Mouse (Mus musculus): ENCODE data around the gene Gfod1. TPM values are rescaled to one million over a fixed set of nuclear protein-coding genes. Genes with fewer than 3 reads are reported as not detected.

Gene Gfod1
- polyA plus RNA-seq, 1 experiment = 47.5 TPM

- 73% methylated on average over 15 of the region's 15 CpGs for WGBS
- H3K4me3 ChIP-seq (replicated peaks; ENCODE audit: insufficient read depth, low read depth, low read length) = peak overlapping the region; percentile 99
- H3K27ac ChIP-seq (ENCODE audit: insufficient read depth, low read length) = 0 out of 2 replicates have a peak overlapping the region, but pooled peaks have one; percentile 46
- TF ChIP-seq CTCF (IDR thresholded peaks at IDR 0.05; ENCODE audit: borderline replicate concordance, insufficient read depth, low read depth, low read length) (no peak), POLR2A (IDR thresholded peaks at IDR 0.05; ENCODE audit: borderline replicate concordance, insufficient read depth, low read length) (no peak)
- peaks cover 8% of the 10 kb centered on the region; the same call in 1 of the 2 replicates for H3K4me1 ChIP-seq (ENCODE audit: control insufficient read depth, insufficient read depth, low read length)
- H3K27me3 ChIP-seq (ENCODE audit: control insufficient read depth, insufficient read depth, low read length) = no peaks in the 10 kb centered on the region
- no peak for DNase-seq
These were observed 1.4 kb upstream of the Gfod1 start for GRCm38 (mm10) chr13:43305181-43305924.

GRCm38 (mm10) chr13:43304700-43305099 lies 728 bp upstream of the Gfod1 start:
- peak; percentile 23; the same call in 1 of the 2 replicates for TF ChIP-seq CTCF (IDR thresholded peaks at IDR 0.05; ENCODE audit: borderline replicate concordance, insufficient read depth, low read depth, low read length)
- TF ChIP-seq POLR2A (IDR thresholded peaks at IDR 0.05; ENCODE audit: borderline replicate concordance, insufficient read depth, low read length) = no peak
- Histone ChIP-seq H3K27me3 (ENCODE audit: control insufficient read depth, insufficient read depth, low read length) (no peaks in the 10 kb centered on the region), H3K27ac (ENCODE audit: insufficient read depth, low read length) (peak overlapping the region; percentile 46), H3K4me1 (ENCODE audit: control insufficient read depth, insufficient read depth, low read length) (peaks cover 8% of the 10 kb centered on the region; the same call in 1 of the 2 replicates), H3K4me3 (replicated peaks; ENCODE audit: insufficient read depth, low read depth, low read length) (peak overlapping the region; percentile 99)
- peak; percentile 72 to 79 for DNase-seq
- WGBS = 4% methylated on average over 11 of the region's 11 CpGs

- Histone ChIP-seq H3K4me1 (ENCODE audit: control insufficient read depth, insufficient read depth, low read length) (peaks cover 11% of the 10 kb centered on the region; the same call in 1 of the 2 replicates), H3K27ac (ENCODE audit: insufficient read depth, low read length) (peak overlapping the region; percentile 87), H3K4me3 (replicated peaks; ENCODE audit: insufficient read depth, low read depth, low read length) (peak overlapping the region; percentile 99), H3K27me3 (ENCODE audit: control insufficient read depth, insufficient read depth, low read length) (no peaks in the 10 kb centered on the region)
- DNase-seq = peak in 1 of 2 experiments; percentile 63
- no peak for TF ChIP-seq POLR2A (IDR thresholded peaks at IDR 0.05; ENCODE audit: borderline replicate concordance, insufficient read depth, low read length)
- WGBS = under 1% methylated on average over 78 of the region's 78 CpGs
These were observed 609 bp downstream of the Gfod1 start for GRCm38 (mm10) chr13:43303161-43303965.

GRCm38 (mm10) chr13:43302651-43303160 lies 1.3 kb downstream of the Gfod1 start:
- under 1% methylated on average over 19 of the region's 19 CpGs for WGBS
- no peak for DNase-seq
- Histone ChIP-seq H3K4me1 (ENCODE audit: control insufficient read depth, insufficient read depth, low read length) (peaks cover 12% of the 10 kb centered on the region; the same call in 1 of the 2 replicates), H3K27ac (ENCODE audit: insufficient read depth, low read length) (peak overlapping the region; percentile 87), H3K4me3 (replicated peaks; ENCODE audit: insufficient read depth, low read depth, low read length) (peak overlapping the region; percentile 99), H3K27me3 (ENCODE audit: control insufficient read depth, insufficient read depth, low read length) (no peaks in the 10 kb centered on the region)
- TF ChIP-seq CTCF (IDR thresholded peaks at IDR 0.05; ENCODE audit: borderline replicate concordance, insufficient read depth, low read depth, low read length) = no peak
- no peak for TF ChIP-seq POLR2A (IDR thresholded peaks at IDR 0.05; ENCODE audit: borderline replicate concordance, insufficient read depth, low read length)

GRCm38 (mm10) chr13:43302239-43302638 lies 1.7 kb downstream of the Gfod1 start:
- Histone ChIP-seq H3K4me3 (replicated peaks; ENCODE audit: insufficient read depth, low read depth, low read length) (peak overlapping the region; percentile 99), H3K27ac (ENCODE audit: insufficient read depth, low read length) (no peak overlapping the region; the same call in 1 of the 2 replicates), H3K4me1 (ENCODE audit: control insufficient read depth, insufficient read depth, low read length) (peaks cover 17% of the 10 kb centered on the region), H3K27me3 (ENCODE audit: control insufficient read depth, insufficient read depth, low read length) (no peaks in the 10 kb centered on the region)
- 1% methylated on average over 11 of the region's 11 CpGs for WGBS
- TF ChIP-seq CTCF (IDR thresholded peaks at IDR 0.05; ENCODE audit: borderline replicate concordance, insufficient read depth, low read depth, low read length) (no peak), POLR2A (IDR thresholded peaks at IDR 0.05; ENCODE audit: borderline replicate concordance, insufficient read depth, low read length) (no peak)
- DNase-seq = no peak

GRCm38 (mm10) chr13:43300906-43301305 lies 3.1 kb downstream of the Gfod1 start:
- H3K4me1 ChIP-seq (ENCODE audit: control insufficient read depth, insufficient read depth, low read length) = peaks cover 24% of the 10 kb centered on the region
- TF ChIP-seq POLR2A (IDR thresholded peaks at IDR 0.05; ENCODE audit: borderline replicate concordance, insufficient read depth, low read length) (no peak), CTCF (IDR thresholded peaks at IDR 0.05; ENCODE audit: borderline replicate concordance, insufficient read depth, low read depth, low read length) (no peak)
- WGBS = 13% methylated on average over 9 of the region's 9 CpGs
- peak; percentile 38 to 53 for DNase-seq
- no peaks in the 10 kb centered on the region for H3K27me3 ChIP-seq (ENCODE audit: control insufficient read depth, insufficient read depth, low read length)
- peak overlapping the region; percentile 66 for H3K4me3 ChIP-seq (replicated peaks; ENCODE audit: insufficient read depth, low read depth, low read length)
- H3K27ac ChIP-seq (ENCODE audit: insufficient read depth, low read length) = peak overlapping the region; percentile 47

GRCm38 (mm10) chr13:43300366-43300765 lies 3.6 kb downstream of the Gfod1 start:
- TF ChIP-seq POLR2A (IDR thresholded peaks at IDR 0.05; ENCODE audit: borderline replicate concordance, insufficient read depth, low read length) = no peak
- no peak for TF ChIP-seq CTCF (IDR thresholded peaks at IDR 0.05; ENCODE audit: borderline replicate concordance, insufficient read depth, low read depth, low read length)
- H3K4me1 ChIP-seq (ENCODE audit: control insufficient read depth, insufficient read depth, low read length) = peaks cover 25% of the 10 kb centered on the region
- WGBS = 21% methylated on average over 5 of the region's 5 CpGs
- H3K4me3 ChIP-seq (replicated peaks; ENCODE audit: insufficient read depth, low read depth, low read length) = peak overlapping the region; percentile 66
- peak; percentile 37 to 43 for DNase-seq
- H3K27ac ChIP-seq (ENCODE audit: insufficient read depth, low read length) = peak overlapping the region; percentile 47; the same call in 1 of the 2 replicates
- no peaks in the 10 kb centered on the region for H3K27me3 ChIP-seq (ENCODE audit: control insufficient read depth, insufficient read depth, low read length)

Measured in cerebellum, adult 2 months (tissue).